Mouse (Mus musculus) E14TG2a.4 (cell line): Measurements from ENCODE around the gene Mkrn1.
"Not testable (repeated sequence)": the region's sequence is repeated elsewhere in the genome, so short reads cannot be mapped to it uniquely, and the experiment has no call there.

Experiments used
- H3K27me3 ChIP-seq: 2 replicates; pipeline ENCODE4 v1.6.1; 2014; ENCODE audit warnings: low read length, control low read depth; ENCODE audit not compliant: insufficient read depth
- H3K36me3 ChIP-seq: 2 replicates; pipeline ENCODE4 v1.6.1; 2014; ENCODE audit warnings: low read length, control low read depth; ENCODE audit not compliant: insufficient read depth
- H3K4me1 ChIP-seq: replicated peaks from 2 replicates; pipeline ENCODE4 v1.6.1; 2014; ENCODE audit warnings: low read depth, low read length, control low read depth
- H3K4me3 ChIP-seq: replicated peaks from 2 replicates; pipeline ENCODE4 v1.5.1; 2014; ENCODE audit warnings: mild to moderate bottlenecking, low read length
- H3K9me3 ChIP-seq: 2 replicates; pipeline ENCODE4 v1.6.1; 2014; ENCODE audit warnings: low read length, control low read depth
- CTCF ChIP-seq: conservative IDR thresholded peaks from 2 replicates; pipeline ENCODE4 v1.5.1; 2014; ENCODE audit warnings: low read length
- NANOG ChIP-seq: IDR thresholded peaks from 2 replicates; pipeline ENCODE4 v1.6.1; 2014; ENCODE audit warnings: borderline replicate concordance, low read length, mixed read lengths
- POU5F1 ChIP-seq: IDR thresholded peaks from 2 replicates; pipeline ENCODE4 v1.6.1; 2014; ENCODE audit warnings: low read length, borderline replicate concordance

Mkrn1 gene

GRCm38 (mm10) chr6:39379224-39379623 lies 41.0 kb downstream of the Mkrn1 start:
- peaks cover 60% of the 10 kb centered on the region for H3K4me1 ChIP-seq
- TF ChIP-seq CTCF (no peak), POU5F1 (no peak)
- H3K36me3 ChIP-seq = peaks cover 15% of the 10 kb centered on the region
- peaks cover 3% of the 10 kb centered on the region; the same call in 1 of the 2 replicates for H3K27me3 ChIP-seq
- no peaks in the 10 kb centered on the region for H3K9me3 ChIP-seq
- H3K4me3 ChIP-seq = no peak overlapping the region

GRCm38 (mm10) chr6:39378161-39378835 lies 42.0 kb downstream of the Mkrn1 start:
- not testable (repeated sequence) for H3K9me3 ChIP-seq, H3K27me3 ChIP-seq, H3K4me3 ChIP-seq
- peaks cover 69% of the 10 kb centered on the region for H3K4me1 ChIP-seq
- peaks cover 24% of the 10 kb centered on the region for H3K36me3 ChIP-seq

GRCm38 (mm10) chr6:39377311-39377827 lies 42.9 kb downstream of the Mkrn1 start, which contains the start of gene Slc37a3:
Slc37a3 (minus strand) TSS chr6:39377675.
- Histone ChIP-seq H3K27me3 (peaks cover 3% of the 10 kb centered on the region; the same call in 1 of the 2 replicates), H3K4me1 (peaks cover 78% of the 10 kb centered on the region), H3K36me3 (peaks cover 33% of the 10 kb centered on the region), H3K4me3 (peak within 1 kb of the TSS; percentile 97), H3K9me3 (no peaks in the 10 kb centered on the region)
- TF ChIP-seq POU5F1 (no peak), NANOG (no peak), CTCF (no peak)

GRCm38 (mm10) chr6:39376775-39377174 lies 43.5 kb downstream of the Mkrn1 start:
- Histone ChIP-seq H3K9me3 (no peaks in the 10 kb centered on the region), H3K4me3 (peak overlapping the region; percentile 97), H3K4me1 (peaks cover 82% of the 10 kb centered on the region), H3K36me3 (peaks cover 38% of the 10 kb centered on the region), H3K27me3 (peaks cover 3% of the 10 kb centered on the region; the same call in 1 of the 2 replicates)
- TF ChIP-seq CTCF = no peak
- no peak for TF ChIP-seq POU5F1
- TF ChIP-seq NANOG = no peak

GRCm38 (mm10) chr6:39373301-39373955 lies 46.8 kb downstream of the Mkrn1 start:
- Histone ChIP-seq H3K4me3 (no peak overlapping the region), H3K9me3 (no peaks in the 10 kb centered on the region), H3K27me3 (no peaks in the 10 kb centered on the region), H3K4me1 (peaks cover 54% of the 10 kb centered on the region), H3K36me3 (peaks cover 62% of the 10 kb centered on the region)
- TF ChIP-seq POU5F1 (no peak), CTCF (no peak), NANOG (no peak)

- Histone ChIP-seq H3K4me1 (peaks cover 52% of the 10 kb centered on the region), H3K36me3 (peaks cover 66% of the 10 kb centered on the region), H3K9me3 (no peaks in the 10 kb centered on the region), H3K4me3 (no peak overlapping the region), H3K27me3 (no peaks in the 10 kb centered on the region)
- TF ChIP-seq NANOG = no peak
- no peak for TF ChIP-seq POU5F1
- TF ChIP-seq CTCF = no peak
These were observed 47.5 kb downstream of the Mkrn1 start for GRCm38 (mm10) chr6:39372727-39373126.

GRCm38 (mm10) chr6:39372042-39372441 lies 48.2 kb downstream of the Mkrn1 start:
- no peaks in the 10 kb centered on the region for H3K9me3 ChIP-seq
- peaks cover 72% of the 10 kb centered on the region for H3K36me3 ChIP-seq
- no peak overlapping the region for H3K4me3 ChIP-seq
- no peaks in the 10 kb centered on the region for H3K27me3 ChIP-seq
- H3K4me1 ChIP-seq = peaks cover 50% of the 10 kb centered on the region
- TF ChIP-seq NANOG (no peak), CTCF (no peak), POU5F1 (no peak)

GRCm38 (mm10) chr6:39369631-39370030 lies 50.6 kb downstream of the Mkrn1 start:
- Histone ChIP-seq H3K36me3 (peaks cover 82% of the 10 kb centered on the region), H3K4me3 (no peak overlapping the region), H3K9me3 (no peaks in the 10 kb centered on the region), H3K4me1 (peaks cover 32% of the 10 kb centered on the region), H3K27me3 (no peaks in the 10 kb centered on the region)
- TF ChIP-seq POU5F1 (no peak), NANOG (no peak), CTCF (no peak)
